Mouse (Mus musculus) midbrain, embryonic 10.5 days (tissue): ENCODE results near the gene Tjp1. TPM values are rescaled to one million over a fixed set of nuclear protein-coding genes. Genes with fewer than 3 reads are reported as not detected.

Source experiments
- DNase-seq: peaks from one replicate; pipeline ENCODE4 v3.0.0-alpha.2; 2017; ENCODE audit warnings: low spot score
- H3K27ac ChIP-seq: fragments of 300-500 bp; sonication (generic); replicated peaks from 2 replicates; pipeline ENCODE4 v1.5.1; 2016; ENCODE audit warnings: mild to moderate bottlenecking
- H3K27me3 ChIP-seq: fragments of 300-500 bp; sonication (generic); 2 replicates; pipeline ENCODE4 v1.6.1; 2016; ENCODE audit warnings: low read depth, mild to moderate bottlenecking; ENCODE audit not compliant: poor library complexity, severe bottlenecking
- H3K36me3 ChIP-seq: fragments of 300-500 bp; sonication (generic); 2 replicates; pipeline ENCODE4 v1.6.1; 2016; ENCODE audit warnings: mild to moderate bottlenecking, moderate library complexity
- H3K4me1 ChIP-seq: fragments of 300-500 bp; sonication (generic); 2 replicates; pipeline ENCODE4 v1.6.1; 2016
- H3K4me3 ChIP-seq: fragments of 300-500 bp; sonication (generic); 2 replicates; pipeline ENCODE4 v1.5.1; 2016; ENCODE audit warnings: mild to moderate bottlenecking, moderate library complexity
- H3K9me3 ChIP-seq: fragments of 300-500 bp; sonication (generic); replicated peaks from 2 replicates; pipeline ENCODE4 v1.6.1; 2016; ENCODE audit warnings: mild to moderate bottlenecking
- WGBS: fragments of 180-500 bp; shearing (Covaris S2); methylation state at CpG from one replicate; pipeline ENCODE4 v1.1.7; 2016; 5-methylcytosine and 5-hydroxymethylcytosine counted together
- polyA plus RNA-seq: library from polyadenylated mRNA; unstranded; fragments of >200 nt; fragmentation: Nextera tagmentation; extraction: Ambion mirVana; gene quantifications from 2 replicates; pipeline ENCODE4 v1.2.1, GENCODE M21; 2016

Gene Tjp1
- polyA plus RNA-seq, 1 experiment from 2014 or later = 25.0 TPM

GRCm38 (mm10) chr7:65375621-65376020 is 152.0 kb downstream of the Tjp1 start:
- DNase-seq = no peak
- H3K27ac ChIP-seq = no peak overlapping the region
- no peaks in the 10 kb centered on the region for H3K36me3 ChIP-seq
- no peak overlapping the region for H3K4me3 ChIP-seq
- 83% methylated on average over 3 of the region's 3 CpGs for WGBS
- H3K27me3 ChIP-seq = no peaks in the 10 kb centered on the region
- no peaks in the 10 kb centered on the region for H3K9me3 ChIP-seq
- peaks cover 26% of the 10 kb centered on the region for H3K4me1 ChIP-seq

DNA sequence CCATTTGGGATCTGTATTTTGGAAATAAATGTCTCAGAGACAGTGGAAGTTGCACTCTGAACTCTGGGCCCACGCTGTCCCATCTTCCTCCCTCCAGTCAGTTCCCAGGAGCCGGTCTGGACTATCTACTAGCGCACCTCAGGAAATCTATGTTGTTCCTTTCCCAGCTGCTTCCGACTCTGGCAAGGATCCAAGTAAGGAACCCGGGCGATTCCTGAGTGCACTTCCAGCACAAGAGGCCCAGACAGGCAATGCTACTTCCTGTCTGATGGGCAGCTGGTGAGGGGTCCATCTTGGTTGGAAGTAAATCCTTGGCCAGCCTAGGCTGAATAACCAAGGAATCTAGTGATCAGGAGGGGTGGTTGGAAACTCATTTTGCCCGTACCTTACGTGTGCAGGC is 152.4 kb downstream of the Tjp1 start:
- peaks cover 27% of the 10 kb centered on the region for H3K4me1 ChIP-seq
- H3K27me3 ChIP-seq = no peaks in the 10 kb centered on the region
- H3K9me3 ChIP-seq = no peaks in the 10 kb centered on the region
- no peaks in the 10 kb centered on the region for H3K36me3 ChIP-seq
- H3K27ac ChIP-seq = no peak overlapping the region
- no peak overlapping the region for H3K4me3 ChIP-seq
- 85% methylated on average over 8 of the region's 8 CpGs for WGBS
- DNase-seq = no peak

- Histone ChIP-seq H3K4me3 (no peak overlapping the region), H3K36me3 (no peaks in the 10 kb centered on the region), H3K27ac (no peak overlapping the region), H3K4me1 (peaks cover 35% of the 10 kb centered on the region), H3K27me3 (no peaks in the 10 kb centered on the region), H3K9me3 (no peaks in the 10 kb centered on the region)
- WGBS = 89% methylated on average over 8 of the region's 8 CpGs
- no peak for DNase-seq
Measured at GRCm38 (mm10) chr7:65373336-65373735, 154.2 kb downstream of the Tjp1 start.

GRCm38 (mm10) chr7:65371765-65372164 is 155.8 kb downstream of the Tjp1 start:
- H3K4me3 ChIP-seq = peak overlapping the region; percentile 94
- H3K36me3 ChIP-seq = no peaks in the 10 kb centered on the region
- H3K4me1 ChIP-seq = peaks cover 50% of the 10 kb centered on the region
- WGBS = 38% methylated on average over 6 of the region's 6 CpGs
- H3K27me3 ChIP-seq = no peaks in the 10 kb centered on the region
- peak overlapping the region; percentile 98 for H3K27ac ChIP-seq
- no peak for DNase-seq
- no peaks in the 10 kb centered on the region for H3K9me3 ChIP-seq

- H3K27ac ChIP-seq = peak overlapping the region; percentile 98
- peak; percentile 88 for DNase-seq
- WGBS = under 1% methylated on average over 69 of the region's 92 CpGs
- no peaks in the 10 kb centered on the region for H3K9me3 ChIP-seq
- peaks cover 58% of the 10 kb centered on the region for H3K4me1 ChIP-seq
- H3K27me3 ChIP-seq = no peaks in the 10 kb centered on the region
- no peaks in the 10 kb centered on the region for H3K36me3 ChIP-seq
- peak overlapping the region; percentile 94 for H3K4me3 ChIP-seq
Measured at GRCm38 (mm10) chr7:65370787-65371616, 156.6 kb downstream of the Tjp1 start.

DNA sequence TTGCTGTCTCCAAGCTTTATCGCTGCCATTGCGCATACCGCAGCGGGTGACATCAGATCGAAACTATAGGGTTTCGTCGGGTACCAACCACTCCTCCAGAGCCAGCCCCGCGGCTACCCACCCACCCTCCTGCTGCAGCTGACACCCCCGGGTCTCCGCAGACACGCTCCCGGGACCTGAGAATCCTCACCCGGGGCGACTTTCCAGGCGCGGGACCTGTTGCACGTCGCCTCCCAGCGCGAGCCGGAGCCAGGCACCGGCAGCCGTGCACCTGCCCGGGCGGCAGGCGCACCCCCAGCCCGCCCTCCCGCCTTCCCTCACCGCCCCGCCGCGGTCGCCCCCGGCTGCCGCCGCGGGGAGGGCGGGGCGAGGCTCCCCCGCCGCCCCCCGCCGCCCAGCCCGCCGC is 157.2 kb downstream of the Tjp1 start:
- under 1% methylated on average over 27 of the region's 46 CpGs for WGBS
- H3K36me3 ChIP-seq = no peaks in the 10 kb centered on the region
- peak; percentile 61 for DNase-seq
- no peaks in the 10 kb centered on the region for H3K27me3 ChIP-seq
- H3K4me3 ChIP-seq = peak overlapping the region; percentile 94
- H3K27ac ChIP-seq = peak overlapping the region; percentile 98
- H3K4me1 ChIP-seq = peaks cover 58% of the 10 kb centered on the region
- no peaks in the 10 kb centered on the region for H3K9me3 ChIP-seq

GRCm38 (mm10) chr7:65369101-65369500 is 158.5 kb downstream of the Tjp1 start:
- WGBS = 28% methylated on average over 5 of the region's 5 CpGs
- H3K27ac ChIP-seq = no peak overlapping the region
- DNase-seq = no peak

DNA sequence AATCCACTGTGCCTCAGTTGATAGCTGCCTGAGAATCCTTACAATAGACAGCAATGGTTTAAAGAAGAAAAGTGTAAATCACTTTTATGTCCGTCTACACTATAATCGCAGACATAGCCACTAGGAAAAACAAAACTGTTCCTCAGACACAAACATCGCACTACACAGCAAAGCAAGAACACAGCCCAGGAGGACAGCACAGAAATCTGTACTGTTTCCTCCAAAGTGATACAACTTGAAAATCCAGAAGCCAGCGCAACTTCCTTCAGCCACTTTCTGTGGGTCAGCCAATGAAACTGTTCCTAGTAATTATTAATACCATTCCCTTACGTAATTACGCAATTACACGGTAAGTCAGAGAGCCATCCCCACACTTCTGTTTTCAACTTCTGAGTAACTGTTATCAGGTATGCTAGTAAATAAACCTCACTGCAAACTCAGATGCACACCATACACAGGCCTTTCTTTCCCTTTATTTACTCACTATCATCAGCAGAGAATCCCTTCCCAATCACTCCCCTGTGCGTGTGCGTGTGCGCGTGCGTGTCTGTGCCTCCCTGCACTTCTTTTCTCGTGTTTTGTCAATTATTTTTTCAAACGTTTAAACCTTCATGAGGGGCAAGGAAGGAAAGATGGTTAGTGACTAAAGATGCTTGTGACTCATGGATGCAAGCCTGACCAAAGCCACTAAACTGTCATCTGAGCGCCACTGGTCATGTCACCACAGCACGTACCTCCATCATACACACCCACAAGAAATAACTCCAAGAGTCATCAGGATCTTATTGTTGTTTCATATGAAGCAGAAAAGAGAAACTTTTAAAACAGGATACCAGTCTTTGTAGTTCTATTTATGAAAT is 160.0 kb downstream of the Tjp1 start:
- H3K4me1 ChIP-seq = peaks cover 58% of the 10 kb centered on the region
- H3K36me3 ChIP-seq = no peaks in the 10 kb centered on the region; the same call in 1 of the 2 replicates
- no peak for DNase-seq
- H3K9me3 ChIP-seq = no peaks in the 10 kb centered on the region
- H3K27me3 ChIP-seq = no peaks in the 10 kb centered on the region
- H3K27ac ChIP-seq = no peak overlapping the region
- 88% methylated on average over 16 of the region's 16 CpGs for WGBS
- no peak overlapping the region for H3K4me3 ChIP-seq

More at GRCm38 (mm10) chr7:65369101-65369500, 158.5 kb downstream of the Tjp1 start:
- H3K36me3 ChIP-seq = no peaks in the 10 kb centered on the region
- no peaks in the 10 kb centered on the region for H3K27me3 ChIP-seq
- H3K9me3 ChIP-seq = no peaks in the 10 kb centered on the region
- peak overlapping the region; percentile 94 for H3K4me3 ChIP-seq
- peaks cover 58% of the 10 kb centered on the region for H3K4me1 ChIP-seq

DNA sequence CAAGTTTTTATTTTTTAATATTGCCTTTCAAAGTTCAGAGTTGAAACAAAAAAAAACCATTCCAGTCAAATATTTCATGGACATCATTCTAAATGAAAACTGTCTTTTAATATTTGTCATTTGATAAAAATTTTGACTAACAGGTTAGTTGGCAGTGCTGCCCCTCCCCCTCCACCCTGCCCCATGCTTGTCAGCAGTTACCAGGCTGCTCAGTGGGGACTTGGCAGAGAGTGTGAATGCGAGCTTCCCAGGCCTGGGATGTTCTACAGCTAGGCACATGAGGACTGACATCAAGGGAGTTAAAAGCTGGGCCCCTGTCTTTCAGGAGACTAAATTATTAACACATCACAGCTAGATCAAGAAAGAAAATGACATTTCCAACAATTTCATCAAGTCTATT is 161.4 kb downstream of the Tjp1 start:
- Histone ChIP-seq H3K4me3 (no peak overlapping the region), H3K27me3 (no peaks in the 10 kb centered on the region), H3K4me1 (peaks cover 48% of the 10 kb centered on the region), H3K36me3 (no peaks in the 10 kb centered on the region; the same call in 1 of the 2 replicates), H3K9me3 (no peaks in the 10 kb centered on the region), H3K27ac (no peak overlapping the region)
- no peak for DNase-seq
- 19% methylated on average over 1 of the region's 1 CpGs for WGBS

DNA sequence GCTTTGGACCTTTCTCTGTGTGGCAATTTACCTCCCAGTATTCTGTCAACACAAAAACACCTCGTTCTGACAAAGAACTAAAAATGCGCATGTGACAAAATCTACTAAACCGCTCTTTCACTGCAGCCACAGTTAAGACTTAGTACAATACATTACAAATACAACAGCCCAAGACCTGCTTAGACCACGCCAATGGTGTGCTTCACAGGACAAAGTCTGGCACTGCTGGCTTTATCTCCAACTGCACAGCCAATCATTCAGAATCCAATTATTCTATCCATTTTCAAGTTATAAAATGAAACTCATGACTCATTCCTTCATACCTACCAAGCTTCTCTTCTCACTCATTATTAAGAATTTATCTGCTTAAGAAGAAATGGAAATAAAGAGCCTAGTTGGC is 162.0 kb downstream of the Tjp1 start:
- no peaks in the 10 kb centered on the region for H3K27me3 ChIP-seq
- H3K4me3 ChIP-seq = no peak overlapping the region
- no peaks in the 10 kb centered on the region; the same call in 1 of the 2 replicates for H3K36me3 ChIP-seq
- WGBS = 93% methylated on average over 4 of the region's 4 CpGs
- no peaks in the 10 kb centered on the region for H3K9me3 ChIP-seq
- H3K4me1 ChIP-seq = peaks cover 45% of the 10 kb centered on the region
- H3K27ac ChIP-seq = no peak overlapping the region
- no peak for DNase-seq

GRCm38 (mm10) chr7:65360278-65360677 is 167.3 kb downstream of the Tjp1 start:
- no peak for DNase-seq
- Histone ChIP-seq H3K4me1 (peaks cover 18% of the 10 kb centered on the region), H3K27ac (no peak overlapping the region), H3K27me3 (no peaks in the 10 kb centered on the region), H3K36me3 (no peaks in the 10 kb centered on the region; the same call in 1 of the 2 replicates), H3K4me3 (no peak overlapping the region), H3K9me3 (no peaks in the 10 kb centered on the region)
- 82% methylated on average over 3 of the region's 3 CpGs for WGBS

DNA sequence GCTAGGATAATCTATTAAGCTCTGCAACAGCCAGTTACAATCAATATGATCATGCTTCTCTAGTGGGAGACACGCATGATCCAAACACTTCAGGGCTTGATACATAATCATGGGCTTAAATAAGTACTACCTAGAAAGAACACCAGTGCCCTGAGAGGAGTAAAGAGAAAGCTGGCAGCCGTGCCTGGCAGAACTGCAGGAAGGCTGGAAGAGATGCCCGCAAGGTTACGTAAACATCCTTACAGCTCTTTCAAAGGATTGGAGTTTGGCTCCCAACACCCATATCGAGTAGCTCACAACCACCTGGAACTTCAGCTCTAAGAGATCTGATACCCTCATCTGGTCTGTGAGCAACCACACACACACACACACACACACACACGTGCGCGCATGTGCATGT is 167.8 kb downstream of the Tjp1 start:
- no peak for DNase-seq
- Histone ChIP-seq H3K9me3 (no peaks in the 10 kb centered on the region), H3K4me3 (no peak overlapping the region), H3K36me3 (no peaks in the 10 kb centered on the region; the same call in 1 of the 2 replicates), H3K27ac (no peak overlapping the region), H3K27me3 (no peaks in the 10 kb centered on the region), H3K4me1 (peaks cover 18% of the 10 kb centered on the region)
- WGBS = 80% methylated on average over 8 of the region's 8 CpGs

GRCm38 (mm10) chr7:65357538-65357937 is 170.0 kb downstream of the Tjp1 start:
- Histone ChIP-seq H3K27ac (no peak overlapping the region), H3K27me3 (no peaks in the 10 kb centered on the region), H3K36me3 (0 out of 2 replicates have a peak, but pooled peaks cover 3% of the 10 kb centered on the region), H3K4me1 (peaks cover 18% of the 10 kb centered on the region), H3K4me3 (no peak overlapping the region), H3K9me3 (no peaks in the 10 kb centered on the region)
- no peak for DNase-seq
- 63% methylated on average over 1 of the region's 1 CpGs for WGBS
